Mouse (Mus musculus): ENCODE measurements around the gene Sulf2.

Sulf2 gene

DNA sequence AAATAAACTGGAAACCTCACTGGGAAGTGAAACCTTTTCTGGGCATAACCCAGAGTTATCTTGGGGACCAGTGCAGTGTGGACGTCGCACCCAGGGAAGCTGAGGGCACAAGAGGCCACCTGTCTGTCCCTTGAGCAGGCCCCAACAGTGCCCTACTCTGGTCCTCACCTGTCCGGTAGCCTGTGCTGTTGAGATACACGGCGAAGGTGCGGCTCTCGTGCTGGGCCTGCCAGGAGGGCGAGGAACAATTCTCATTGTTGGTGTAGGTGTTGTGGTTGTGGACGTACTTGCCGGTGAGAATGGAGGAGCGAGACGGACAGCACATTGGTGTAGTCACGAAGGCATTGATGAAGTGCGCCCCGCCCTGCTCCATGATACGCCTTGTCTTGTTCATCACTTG lies 38.8 kb downstream of the Sulf2 start:
- no peak for DNase-seq (ENCODE audit: low read depth, low spot score)

DNA sequence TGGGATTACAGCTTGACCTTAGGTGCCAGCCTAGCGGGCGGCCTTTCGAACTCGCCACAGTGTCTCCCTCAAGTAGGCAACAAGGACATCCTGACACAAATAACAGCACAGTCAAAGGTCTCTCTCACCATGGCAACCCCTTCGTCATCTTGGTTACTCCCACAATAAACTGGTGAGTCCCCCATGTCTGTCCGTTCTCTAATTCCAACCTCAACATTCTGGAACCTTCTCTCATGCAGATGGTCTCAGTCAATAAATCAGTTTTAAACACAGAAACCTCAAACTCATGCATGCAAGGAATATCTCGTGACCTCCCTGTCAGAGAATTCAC lies 39.2 kb downstream of the Sulf2 start:
- no peak for DNase-seq (ENCODE audit: low read depth, low spot score)

DNA sequence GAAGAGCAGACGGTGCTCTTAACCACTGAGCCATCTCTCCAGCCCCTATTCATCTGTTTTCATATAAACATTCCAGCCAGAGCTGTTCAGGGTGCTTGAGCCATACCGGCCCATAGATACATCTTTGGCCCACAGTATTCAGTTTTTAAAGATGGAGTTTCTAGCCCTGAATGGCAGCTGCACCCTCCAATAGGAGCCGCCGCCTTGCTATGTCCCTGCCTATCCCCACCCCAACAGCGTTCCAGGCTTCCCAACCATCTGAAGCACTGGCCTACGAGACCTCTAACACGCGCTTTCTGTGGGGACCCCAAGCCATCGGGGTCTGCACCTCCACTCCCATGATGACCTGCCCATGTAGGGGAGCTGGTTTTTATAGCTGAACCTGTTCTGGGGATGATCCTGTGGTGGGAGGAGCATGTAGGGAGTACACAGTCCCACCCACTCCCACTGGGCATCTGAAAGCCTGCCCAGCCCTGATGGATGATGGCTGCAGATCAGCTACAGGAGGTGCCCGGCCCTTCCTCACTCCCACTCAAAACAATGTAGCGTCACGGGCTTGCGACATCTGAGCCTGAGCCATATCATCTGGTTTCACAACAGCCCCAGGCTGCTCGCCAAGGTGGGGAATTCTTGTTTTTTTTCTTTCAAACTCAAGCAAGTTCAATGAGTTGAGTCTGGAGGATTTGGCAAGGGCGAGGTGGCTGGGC lies 39.7 kb downstream of the Sulf2 start:
- no peak for DNase-seq (ENCODE audit: low read depth, low spot score)

DNA sequence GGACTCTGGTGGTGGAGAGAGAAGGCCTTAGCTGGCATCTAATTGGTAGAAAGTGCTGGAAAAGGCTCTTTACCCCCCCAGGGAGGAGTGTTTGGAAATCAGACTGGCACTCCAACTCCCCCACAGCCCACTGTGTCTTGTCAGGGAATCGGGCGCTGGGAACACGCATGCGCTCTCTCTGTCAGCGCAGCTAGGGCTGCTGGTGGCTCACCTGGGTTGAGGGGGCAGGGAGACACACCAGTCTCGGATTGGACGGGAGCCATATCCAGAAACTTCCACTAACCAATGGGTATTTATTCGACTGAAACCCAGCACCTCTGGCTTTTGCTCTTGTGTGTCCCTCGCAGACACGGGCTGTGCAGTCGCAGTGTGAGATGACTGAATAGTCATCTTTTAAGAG lies 42.5 kb downstream of the Sulf2 start:
- no peak for DNase-seq (ENCODE audit: low read depth, low spot score)

GRCm38 (mm10) chr2:166111831-166112250 lies 43.6 kb downstream of the Sulf2 start:
- no peak for DNase-seq (ENCODE audit: low read depth, low spot score)

DNA sequence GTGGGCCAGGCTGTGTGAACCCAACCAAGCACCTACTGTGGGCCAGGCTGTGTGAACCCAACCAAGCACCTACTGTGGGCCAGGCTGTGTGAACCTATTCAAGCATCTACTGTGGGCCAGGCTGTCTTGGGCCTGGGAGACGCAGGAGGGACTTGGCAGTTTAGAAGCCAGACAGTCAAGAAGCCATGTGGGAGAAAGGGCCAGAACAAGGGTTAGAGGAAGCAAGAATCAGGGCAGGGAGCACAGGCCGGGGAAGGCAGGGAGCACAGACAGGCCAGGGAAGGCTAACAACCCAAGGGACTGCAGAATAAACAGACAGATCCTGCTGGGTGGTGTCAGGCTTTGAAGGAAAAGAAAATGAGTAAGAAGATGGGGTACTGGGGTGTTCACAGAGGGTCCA lies 44.2 kb downstream of the Sulf2 start:
- no peak for DNase-seq (ENCODE audit: low read depth, low spot score)

DNA sequence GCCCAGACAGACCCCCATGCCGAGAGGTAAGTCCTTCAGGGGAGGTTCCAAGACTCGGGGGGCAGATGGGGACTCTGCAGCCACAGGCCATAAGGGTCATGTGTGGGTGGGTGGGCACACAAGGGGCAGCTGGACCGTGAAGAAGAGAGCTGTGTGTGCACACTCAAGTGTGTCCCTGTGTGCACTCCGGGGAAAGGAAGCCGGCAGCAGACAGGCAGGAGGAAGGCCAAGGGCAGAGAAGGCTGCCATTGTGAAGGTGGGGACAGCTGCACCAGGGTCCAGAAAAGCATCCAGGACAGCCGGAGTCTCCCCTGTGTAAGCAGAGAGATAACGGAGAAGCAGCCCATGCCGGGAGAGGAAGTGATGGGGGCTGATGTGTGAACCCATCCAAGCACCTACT lies 44.7 kb downstream of the Sulf2 start:
- DNase-seq (ENCODE audit: low read depth, low spot score) = no peak

DNA sequence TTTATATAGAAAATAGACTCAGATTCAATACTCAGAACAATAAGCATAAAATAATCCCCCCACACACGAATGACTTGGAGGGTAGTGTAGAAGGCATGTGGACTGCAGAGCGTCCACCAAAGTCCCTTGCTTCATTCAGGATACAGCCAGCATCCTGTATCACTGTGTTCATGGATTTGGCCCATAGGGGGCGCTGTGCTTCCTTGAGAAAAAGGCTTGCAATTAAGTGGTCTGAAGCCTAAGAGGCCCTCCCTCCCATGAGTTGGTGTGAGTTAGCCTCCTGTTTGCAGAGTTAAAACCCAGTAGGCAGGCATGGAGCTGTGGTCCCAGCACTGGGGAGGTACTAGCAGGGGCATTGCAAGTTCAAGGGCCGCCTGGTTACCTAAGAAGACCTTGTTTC lies 47.1 kb downstream of the Sulf2 start:
- peak; percentile 40 for DNase-seq (ENCODE audit: low read depth, low spot score)

DNA sequence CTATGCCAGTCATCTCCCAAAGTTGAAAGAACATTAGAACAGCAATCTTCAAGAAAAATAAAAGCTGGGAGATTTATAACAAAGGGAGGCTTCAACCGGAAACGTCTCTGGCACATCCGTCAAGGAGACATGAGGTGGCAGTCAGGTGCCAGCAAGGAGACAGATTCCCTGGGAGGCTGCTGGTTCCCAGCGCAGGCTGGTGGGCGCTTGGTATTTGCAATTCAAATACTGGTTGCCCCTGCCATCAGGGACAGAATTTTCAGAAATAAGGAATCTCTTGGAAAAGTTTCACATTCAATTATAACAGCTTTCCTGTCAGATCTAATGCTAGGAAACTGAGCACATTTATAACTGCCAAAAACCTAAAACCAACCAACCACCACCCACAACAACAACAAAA lies 47.6 kb downstream of the Sulf2 start:
- no peak for DNase-seq (ENCODE audit: low read depth, low spot score)

GRCm38 (mm10) chr2:166106631-166107030 lies 48.8 kb downstream of the Sulf2 start:
- DNase-seq (ENCODE audit: low read depth, low spot score) = no peak

DNA sequence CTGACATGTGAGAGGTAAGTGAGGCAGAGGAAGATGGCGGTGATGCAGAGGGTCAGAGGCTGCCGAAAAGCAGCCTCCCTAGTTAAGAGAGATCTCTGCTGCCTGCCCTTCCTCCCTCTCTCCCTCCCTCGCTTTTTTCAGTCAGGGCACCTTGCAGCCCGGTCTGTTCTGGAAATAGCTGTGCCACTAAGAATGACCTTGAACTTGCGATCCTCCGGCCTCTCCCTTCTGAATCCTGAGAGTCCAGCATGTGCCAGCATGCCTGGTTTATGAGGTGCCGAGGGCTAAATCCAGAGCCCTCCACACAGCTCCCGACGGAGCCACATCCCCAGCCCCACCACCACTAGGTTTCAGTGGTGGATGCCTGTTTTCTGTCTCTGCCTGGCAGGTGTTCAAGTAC lies 49.6 kb downstream of the Sulf2 start:
- DNase-seq (ENCODE audit: low read depth, low spot score) = no peak

DNA sequence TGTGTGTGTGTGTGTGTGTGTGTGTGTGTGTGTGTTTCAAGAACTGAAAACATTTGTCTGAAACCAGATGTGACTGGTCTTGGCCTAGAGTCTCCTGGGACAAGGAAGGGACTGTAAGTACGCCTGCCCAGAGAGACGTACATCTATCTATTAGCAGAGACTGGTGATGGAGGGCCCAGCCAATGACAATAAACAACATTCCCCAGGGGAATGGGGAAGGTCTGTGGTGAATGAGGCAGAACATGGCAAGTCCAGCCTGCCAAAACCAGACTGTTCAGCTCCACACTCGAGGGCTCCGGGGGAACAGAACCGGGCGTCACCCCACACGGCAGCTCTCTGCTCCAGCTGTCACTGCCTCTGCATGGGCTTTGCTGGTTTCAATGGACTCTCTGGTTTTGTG lies 52.6 kb downstream of the Sulf2 start:
- no peak for DNase-seq (ENCODE audit: low read depth, low spot score)

GRCm38 (mm10) chr2:166100309-166101262 lies 54.9 kb downstream of the Sulf2 start:
- no peak for DNase-seq (ENCODE audit: low read depth, low spot score)

DNA sequence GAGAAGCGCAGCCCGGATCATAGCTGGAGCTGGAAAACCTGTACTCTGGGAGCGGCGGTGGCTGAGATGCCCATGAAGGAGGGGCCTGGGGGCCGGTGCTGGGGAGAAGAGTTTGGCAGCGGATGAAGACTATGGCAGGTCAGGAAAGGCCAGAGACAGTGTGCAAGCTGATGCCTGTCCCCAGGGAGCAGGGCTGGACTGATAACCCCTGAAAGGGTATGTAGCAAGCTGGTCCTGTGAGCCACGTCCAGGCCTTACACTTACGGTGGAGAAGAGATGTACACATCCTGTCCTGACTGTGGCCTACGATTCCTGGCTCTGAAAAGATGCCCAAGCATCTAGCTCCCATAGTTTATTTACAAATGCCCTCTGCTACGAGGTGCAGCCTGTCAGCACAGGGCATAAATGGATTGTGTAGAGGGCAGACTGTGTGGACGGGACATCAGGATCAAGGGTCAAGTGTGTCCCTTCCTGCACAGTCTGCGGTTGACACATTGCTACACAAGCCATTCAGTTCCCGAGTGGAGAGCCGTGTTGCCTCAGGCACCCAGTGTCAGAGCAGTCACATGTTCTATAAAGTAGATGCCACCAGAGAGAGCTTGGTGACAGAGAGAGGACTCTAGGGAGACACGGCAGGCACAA lies 57.0 kb downstream of the Sulf2 start:
- DNase-seq (ENCODE audit: low read depth, low spot score) = no peak

DNA sequence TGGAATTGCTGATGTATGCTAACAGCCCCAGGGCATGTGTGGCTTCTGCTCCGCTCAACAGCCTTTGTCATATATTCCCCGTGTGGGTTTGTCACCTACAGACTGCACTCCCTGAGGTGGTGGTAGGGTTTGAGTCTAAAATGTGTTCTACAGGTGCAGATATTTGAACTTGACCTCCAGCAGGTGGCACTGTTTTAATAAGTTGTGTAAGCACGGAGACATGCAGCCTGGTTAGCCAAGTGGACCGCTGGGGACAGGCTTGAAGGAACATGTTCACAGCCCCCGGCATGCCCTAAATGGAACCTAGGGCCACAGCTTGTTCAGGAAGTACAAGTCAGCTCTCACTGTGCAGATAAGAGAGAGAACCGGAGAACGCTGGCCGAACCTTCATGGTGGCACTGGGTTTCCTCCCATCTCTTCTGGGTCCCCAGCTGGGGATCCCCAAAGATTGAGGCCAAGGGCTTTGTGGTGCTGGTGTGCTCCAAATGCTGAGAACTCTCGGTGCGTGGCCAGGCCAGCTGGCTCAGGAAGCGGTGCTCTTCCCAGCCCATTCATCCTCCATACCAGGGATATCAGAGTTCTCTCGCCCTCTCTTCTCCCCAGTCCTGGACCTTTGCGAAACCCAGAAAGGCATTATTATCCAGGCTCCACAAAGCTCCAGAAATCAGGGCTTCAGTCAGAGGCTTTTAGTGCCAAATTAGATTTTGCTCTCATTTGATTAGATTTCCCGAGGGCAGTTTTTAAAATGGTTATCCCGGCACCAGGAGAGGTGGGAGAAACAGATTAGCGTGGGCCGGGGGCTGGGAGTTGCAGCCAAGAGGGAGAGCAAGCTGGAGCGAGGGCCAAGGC lies 57.8 kb downstream of the Sulf2 start:
- no peak for DNase-seq (ENCODE audit: low read depth, low spot score)

GRCm38 (mm10) chr2:166096834-166097233 lies 58.6 kb downstream of the Sulf2 start:
- no peak for DNase-seq (ENCODE audit: low read depth, low spot score)

- no peak for DNase-seq (ENCODE audit: low read depth, low spot score)
Observed at GRCm38 (mm10) chr2:166096300-166096699, 59.2 kb downstream of the Sulf2 start.

DNA sequence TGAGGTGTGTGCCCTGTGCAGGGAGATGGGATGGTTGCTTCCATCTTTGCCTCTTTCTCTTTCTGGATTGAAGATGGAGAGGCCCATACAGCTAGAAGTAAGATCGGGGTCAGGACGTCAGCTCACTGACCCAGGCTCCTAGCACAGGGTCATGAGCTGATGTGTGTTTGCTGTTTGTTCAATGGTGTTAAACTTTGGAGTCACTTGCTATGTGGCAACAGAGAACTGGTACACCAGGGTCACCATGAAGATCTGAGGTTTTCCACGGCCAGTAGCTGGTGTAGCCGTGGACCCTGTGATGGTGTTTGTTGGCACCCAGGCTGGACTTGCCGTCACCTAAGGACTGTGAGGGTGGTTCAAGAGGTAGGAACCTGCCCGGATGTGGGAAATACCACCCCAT lies 63.1 kb downstream of the Sulf2 start:
- no peak for DNase-seq (ENCODE audit: low read depth, low spot score)

DNA sequence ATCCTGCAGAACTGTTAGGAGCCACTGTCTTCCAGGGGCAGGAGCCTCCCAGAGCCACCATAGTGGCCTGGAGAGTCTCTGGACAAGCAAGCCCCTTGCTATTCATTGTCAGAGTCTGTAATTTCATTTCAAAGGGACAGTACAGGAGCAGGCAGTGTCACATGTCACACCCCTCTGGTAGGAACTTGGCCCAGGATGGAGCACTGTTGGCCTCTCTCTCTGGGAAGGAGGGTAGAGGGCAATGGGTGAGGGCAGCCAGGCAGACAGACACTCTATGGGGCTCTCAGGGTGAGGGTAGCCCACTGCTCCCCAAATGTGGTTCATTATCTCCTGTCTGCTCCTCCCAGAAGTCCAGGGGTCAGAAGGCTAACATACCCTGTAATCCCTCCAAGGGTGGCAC lies 63.9 kb downstream of the Sulf2 start:
- DNase-seq (ENCODE audit: low read depth, low spot score) = no peak

GRCm38 (mm10) chr2:166090131-166090581 lies 65.3 kb downstream of the Sulf2 start:
- DNase-seq (ENCODE audit: low read depth, low spot score) = no peak

- no peak for DNase-seq (ENCODE audit: low read depth, low spot score)
Observed at GRCm38 (mm10) chr2:166088991-166089390, 66.5 kb downstream of the Sulf2 start.

All from WW6 (cell line).